Mouse (Mus musculus) MEL (cell line): ENCODE measurements around the gene Inpp5a. TPM values are rescaled to one million over a fixed set of nuclear protein-coding genes. Genes with fewer than 3 reads are reported as not detected.
A peak's percentile ranks its signal among the peaks of the same experiment; 100 is the strongest.

Experiments
- DNase-seq: peaks from one replicate; pipeline ENCODE4 v3.0.0; 2011; ENCODE audit warnings: low read depth, low spot score
- H3K27ac ChIP-seq: 2 replicates; pipeline ENCODE4 v1.5.1; 2012; ENCODE audit warnings: low read depth, mild to moderate bottlenecking, control low read depth, low read length, moderate library complexity; ENCODE audit not compliant: control insufficient read depth
- H3K27me3 ChIP-seq, 2 experiments: fragments of 150-350 bp in 1 of 2; sonication (generic) in 1 of 2; 2 replicates each; pipeline ENCODE4 v1.6.1; 2012; ENCODE audit warnings: low read length in 2 of 2, mild to moderate bottlenecking in 2 of 2, improper control_type of control experiment in 1 of 2, moderate library complexity in 1 of 2; ENCODE audit not compliant: insufficient read depth in 2 of 2, control insufficient read depth in 1 of 2
- H3K36me3 ChIP-seq, 2 experiments: 2 replicates each; pipeline ENCODE4 v1.6.1; 2012 to 2014; ENCODE audit warnings: low read length in 2 of 2, improper control_type of control experiment in 1 of 2, inconsistent platforms in 1 of 2, mild to moderate bottlenecking in 1 of 2; ENCODE audit not compliant: insufficient read depth in 2 of 2, control insufficient read depth in 1 of 2
- H3K4me1 ChIP-seq, 2 experiments: fragments of 150-350 bp in 1 of 2; sonication (generic) in 1 of 2; 2 replicates each; pipeline ENCODE4 v1.6.1; 2012; ENCODE audit warnings: low read length in 2 of 2, improper control_type of control experiment in 1 of 2, mild to moderate bottlenecking in 1 of 2; ENCODE audit not compliant: insufficient read depth in 2 of 2, control insufficient read depth in 1 of 2
- H3K4me3 ChIP-seq, 2 experiments: fragments of 150-350 bp in 1 of 2; sonication (generic) in 1 of 2; 2 replicates each; pipeline ENCODE4 v1.5.1; 2012; ENCODE audit warnings: low read depth in 2 of 2, low read length in 2 of 2, mild to moderate bottlenecking in 2 of 2, moderate library complexity in 2 of 2, control low read depth in 1 of 2, improper control_type of control experiment in 1 of 2; ENCODE audit not compliant: control insufficient read depth in 1 of 2, insufficient read depth in 1 of 2
- H3K79me2 ChIP-seq: 2 replicates; pipeline ENCODE4 v1.6.1; 2012; ENCODE audit warnings: mild to moderate bottlenecking, low read length, moderate library complexity; ENCODE audit not compliant: control insufficient read depth, poor library complexity, insufficient read depth
- H3K9ac ChIP-seq: 2 replicates; pipeline ENCODE4 v1.6.1; 2012; ENCODE audit warnings: low read depth, mild to moderate bottlenecking, control low read depth, low read length, moderate library complexity; ENCODE audit not compliant: control insufficient read depth, poor library complexity, severe bottlenecking
- H3K9me3 ChIP-seq: fragments of 150-350 bp; sonication (generic); replicated peaks from 2 replicates; pipeline ENCODE4 v1.6.1; 2012; ENCODE audit warnings: mild to moderate bottlenecking, low read length, improper control_type of control experiment, moderate library complexity; ENCODE audit not compliant: insufficient read depth
- CHD1 ChIP-seq: IDR thresholded peaks from 2 replicates; pipeline ENCODE4 v1.6.1; 2012; ENCODE audit warnings: low read depth, mild to moderate bottlenecking, inconsistent platforms, low read length, improper control_type of control experiment
- CHD2 ChIP-seq: IDR thresholded peaks from 2 replicates; pipeline ENCODE4 v1.6.1; 2011; ENCODE audit warnings: low read length, improper control_type of control experiment
- CTCF ChIP-seq, 3 experiments: IDR thresholded peaks in 2 of 3; conservative IDR thresholded peaks in 1 of 3; 2 replicates each; pipeline ENCODE4 v1.5.1; 2011 to 2012; ENCODE audit warnings: low read length in 3 of 3, low read depth in 2 of 3, mild to moderate bottlenecking in 2 of 3, improper control_type of control experiment in 1 of 3, inconsistent platforms in 1 of 3, mixed read lengths in 1 of 3, moderate library complexity in 1 of 3; ENCODE audit not compliant: control insufficient read depth in 1 of 3, insufficient read depth in 1 of 3, poor library complexity in 1 of 3, severe bottlenecking in 1 of 3
- GATA1 ChIP-seq: IDR thresholded peaks from 2 replicates; pipeline ENCODE4 v1.6.1; 2011; ENCODE audit warnings: low read depth, low read length, improper control_type of control experiment
- KAT2A ChIP-seq: conservative IDR thresholded peaks from 2 replicates; pipeline ENCODE4 v1.6.1; 2012; ENCODE audit warnings: low read depth, low read length, improper control_type of control experiment, inconsistent platforms
- MAFK ChIP-seq: IDR thresholded peaks from 2 replicates; pipeline ENCODE4 v1.6.1; 2011; ENCODE audit warnings: low read depth, mild to moderate bottlenecking, low read length, improper control_type of control experiment, borderline replicate concordance
- MXI1 ChIP-seq: IDR thresholded peaks from 2 replicates; pipeline ENCODE4 v1.6.1; 2011; ENCODE audit warnings: mild to moderate bottlenecking, low read depth, low read length, improper control_type of control experiment
- MYB ChIP-seq: IDR thresholded peaks from 2 replicates; pipeline ENCODE4 v1.6.1; 2011; ENCODE audit warnings: mild to moderate bottlenecking, low read depth, low read length, improper control_type of control experiment
- NELFE ChIP-seq: IDR thresholded peaks from 2 replicates; pipeline ENCODE4 v1.6.1; 2011; ENCODE audit warnings: low read depth, low read length, improper control_type of control experiment
- NRF1 ChIP-seq: IDR thresholded peaks from 2 replicates; pipeline ENCODE4 v1.6.1; 2014; ENCODE audit warnings: low read depth, mild to moderate bottlenecking, inconsistent platforms, low read length, improper control_type of control experiment, moderate library complexity; ENCODE audit not compliant: poor library complexity, insufficient read depth, severe bottlenecking
- POLR2AphosphoS2 ChIP-seq: IDR thresholded peaks from 2 replicates; pipeline ENCODE4 v1.6.1; 2011; ENCODE audit warnings: low read length, improper control_type of control experiment
- POLR2AphosphoS5 ChIP-seq: IDR thresholded peaks from 2 replicates; pipeline ENCODE4 v1.6.1; 2012; ENCODE audit warnings: low read depth, borderline replicate concordance, mild to moderate bottlenecking, inconsistent platforms, low read length, moderate library complexity, mixed read lengths
- TAL1 ChIP-seq: IDR thresholded peaks from 2 replicates; pipeline ENCODE4 v1.6.1; 2012; ENCODE audit warnings: mild to moderate bottlenecking, inconsistent platforms, low read length, moderate library complexity, mixed read lengths
- UBTF ChIP-seq: IDR thresholded peaks from 2 replicates; pipeline ENCODE4 v1.6.1; 2012; ENCODE audit warnings: low read depth, mild to moderate bottlenecking, inconsistent platforms, low read length, improper control_type of control experiment, moderate library complexity, borderline replicate concordance; ENCODE audit not compliant: insufficient read depth
- USF1 ChIP-seq: IDR thresholded peaks from 2 replicates; pipeline ENCODE4 v1.6.1; 2014; ENCODE audit warnings: low read depth, mild to moderate bottlenecking, inconsistent platforms, low read length, improper control_type of control experiment, moderate library complexity
- ZKSCAN1 ChIP-seq: IDR thresholded peaks from 2 replicates; pipeline ENCODE4 v1.6.1; 2012; ENCODE audit warnings: low read depth, mild to moderate bottlenecking, inconsistent platforms, low read length, improper control_type of control experiment, moderate library complexity
- ZMIZ1 ChIP-seq: IDR thresholded peaks from 2 replicates; pipeline ENCODE4 v1.6.1; 2012; ENCODE audit warnings: low read depth, mild to moderate bottlenecking, inconsistent platforms, low read length, improper control_type of control experiment, moderate library complexity
- polyA plus RNA-seq, 2 experiments: library from polyadenylated mRNA; stranded (reverse) in 1 of 2; unstranded in 1 of 2; fragments of >175 nt in 1 of 2; fragments of >200 nt in 1 of 2; gene quantifications; 2 replicates each; pipeline versions ENCODE4 v1.2.1 to v1.2.4; 2012; ENCODE audit warnings: low replicate concordance in 2 of 2, low read depth in 1 of 2; ENCODE audit not compliant: insufficient read length in 2 of 2, insufficient read depth in 1 of 2, missing spikeins in 1 of 2
- total RNA-seq: library from RNA; depleted of rRNA; stranded (reverse); fragments of 300-350 nt; gene quantifications from 2 replicates; pipeline ENCODE4 v1.2.3, GENCODE M21; 2012

The Inpp5a gene
- total and polyA plus RNA-seq, 3 experiments, result 5.7 to 14.4 TPM; not detected in 1

DNA sequence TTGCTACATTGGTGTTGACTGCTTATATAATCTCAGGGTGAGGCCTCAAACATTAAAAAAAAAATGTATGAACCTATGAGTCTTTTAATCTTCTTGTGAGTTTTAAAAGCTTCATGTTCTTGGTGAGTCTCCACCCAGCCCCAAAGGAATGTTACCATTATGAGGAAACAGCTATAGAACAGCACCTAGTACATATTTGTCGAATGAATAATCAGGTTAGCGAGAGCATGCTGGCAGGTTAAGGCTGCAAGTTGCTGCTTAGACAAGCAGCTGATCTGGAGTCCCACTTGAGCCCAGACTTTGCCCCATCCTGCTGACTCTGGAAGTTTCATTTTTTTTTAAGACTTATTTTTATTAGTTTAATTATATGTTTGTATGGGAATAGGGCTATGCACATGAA, 6.1 kb upstream of the Inpp5a start:
- Histone ChIP-seq H3K4me1 (peaks cover 0 to 9% of the 10 kb centered on the region in 2 experiments; a peak in 3 of 4 replicates), H3K27ac (no peak overlapping the region), H3K79me2 (no peaks in the 10 kb centered on the region), H3K4me3 (no peak overlapping the region), H3K9ac (no peak overlapping the region), H3K27me3 (peaks cover 0 to 9% of the 10 kb centered on the region in 2 experiments; a peak in 2 of 4 replicates), H3K36me3 (peaks cover 0 to 2% of the 10 kb centered on the region in 2 experiments; a peak in 2 of 4 replicates), H3K9me3 (no peaks in the 10 kb centered on the region)
- TF ChIP-seq UBTF, result no peak
- no peak for TF ChIP-seq TAL1
- TF ChIP-seq POLR2AphosphoS5, result no peak
- no peak for TF ChIP-seq CHD1
- no peak for TF ChIP-seq NRF1
- no peak for TF ChIP-seq USF1
- no peak for DNase-seq

DNA sequence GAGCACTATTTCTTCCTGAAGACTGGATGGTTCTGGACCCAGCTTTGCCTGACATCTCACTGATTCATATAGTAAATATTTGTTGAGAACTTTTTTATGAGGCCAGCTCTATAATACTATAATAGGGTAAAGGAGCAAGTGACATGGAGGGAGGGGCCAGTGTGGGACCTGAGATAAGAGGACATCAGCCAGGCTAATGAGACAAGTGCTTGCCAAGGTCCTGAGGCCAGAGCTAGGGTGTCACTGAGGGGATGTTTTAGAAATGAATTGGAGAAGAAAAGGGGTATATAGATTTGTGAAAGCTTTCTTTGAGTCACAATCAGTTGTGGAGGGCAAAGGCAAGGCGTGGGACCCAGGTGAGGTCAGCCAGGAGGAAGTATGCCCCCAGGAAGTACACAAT, 4.4 kb upstream of the Inpp5a start:
- H3K79me2 ChIP-seq, result peaks cover 5% of the 10 kb centered on the region
- H3K4me3 ChIP-seq, result no peak overlapping the region
- no peaks in the 10 kb centered on the region for H3K9me3 ChIP-seq
- H3K36me3 ChIP-seq, result peaks cover 0 to 6% of the 10 kb centered on the region in 2 experiments; a peak in 2 of 4 replicates
- no peak for TF ChIP-seq MXI1
- TF ChIP-seq GATA1, result peak; percentile 28; the same call in 1 of the 2 replicates
- TF ChIP-seq NELFE, result no peak
- no peak overlapping the region for H3K27ac ChIP-seq
- no peak overlapping the region for H3K9ac ChIP-seq
- peaks cover 0 to 9% of the 10 kb centered on the region in 2 experiments; a peak in 2 of 4 replicates for H3K27me3 ChIP-seq
- peak; percentile 47 for DNase-seq
- H3K4me1 ChIP-seq, result peaks cover 2 to 14% of the 10 kb centered on the region in 2 experiments

DNA sequence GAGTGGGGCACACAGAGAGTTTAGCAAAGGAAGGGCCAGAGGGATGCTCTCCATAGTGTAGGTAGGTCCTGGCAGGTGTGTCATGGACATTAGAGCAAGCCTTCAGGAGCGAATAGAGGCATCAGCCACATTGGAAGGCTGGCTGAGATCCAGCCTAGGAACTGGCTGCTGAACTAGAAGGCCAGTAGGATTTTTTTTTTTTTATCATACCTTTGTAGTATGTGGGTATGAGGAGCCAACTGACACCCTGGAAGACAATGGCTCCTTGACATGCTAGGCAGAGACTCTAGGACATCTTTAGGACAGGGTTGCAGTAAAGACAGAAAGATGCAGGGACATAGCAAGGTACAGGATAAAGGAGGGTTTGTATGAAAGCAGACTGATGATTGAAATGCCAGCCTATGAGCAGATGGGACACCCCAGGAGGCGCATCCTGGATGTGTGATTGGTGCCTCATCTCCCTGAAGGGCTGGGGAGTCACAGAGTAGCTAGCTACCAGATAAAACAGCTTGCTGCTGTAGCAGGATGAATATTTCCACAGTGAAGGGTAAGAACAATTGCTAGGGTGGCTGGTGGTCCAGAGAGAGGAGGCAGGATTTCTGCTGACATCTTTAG, 3.9 kb upstream of the Inpp5a start:
- H3K4me3 ChIP-seq, result no peak overlapping the region
- peaks cover 7% of the 10 kb centered on the region for H3K79me2 ChIP-seq
- H3K9me3 ChIP-seq, result no peaks in the 10 kb centered on the region
- H3K27ac ChIP-seq, result no peak overlapping the region
- no peak for DNase-seq
- TF ChIP-seq UBTF (no peak), POLR2AphosphoS2 (no peak), MAFK (no peak), MXI1 (no peak), CHD2 (no peak), MYB (no peak), CHD1 (no peak), ZKSCAN1 (no peak), ZMIZ1 (no peak), KAT2A (no peak), CTCF (IDR thresholded peaks at IDR 0.05 in 2 of 3, conservative IDR thresholded peaks at IDR 0.05 in 1 of 3; ENCODE audit: control insufficient read depth in 1 of 3, insufficient read depth in 1 of 3, low read depth in 2 of 3, low read length in 3 of 3, poor library complexity in 1 of 3, severe bottlenecking in 1 of 3) (no peak), NRF1 (no peak)
- H3K9ac ChIP-seq, result no peak overlapping the region
- H3K36me3 ChIP-seq, result peaks cover 0 to 8% of the 10 kb centered on the region in 2 experiments; a peak in 2 of 4 replicates
- peaks cover 2 to 19% of the 10 kb centered on the region in 2 experiments for H3K4me1 ChIP-seq
- H3K27me3 ChIP-seq, result peaks cover 0 to 7% of the 10 kb centered on the region in 2 experiments; a peak in 2 of 4 replicates
